Mouse (Mus musculus) left cerebral cortex, adult 11 months (tissue): ENCODE data around the gene Apol7c.
"Not testable (repeated sequence)": the region's sequence is repeated elsewhere in the genome, so short reads cannot be mapped to it uniquely, and the experiment has no call there.

Experiments
- DNase-seq: peaks from one replicate; pipeline ENCODE4 v3.0.0; 2022; ENCODE audit warnings: low spot score

Gene Apol7c

GRCm38 (mm10) chr15:77533216-77533615, at the start of gene Apol7c:
Gene Apol7c, minus strand, starts transcription at chr15:77533316.
- DNase-seq = no peak

DNA sequence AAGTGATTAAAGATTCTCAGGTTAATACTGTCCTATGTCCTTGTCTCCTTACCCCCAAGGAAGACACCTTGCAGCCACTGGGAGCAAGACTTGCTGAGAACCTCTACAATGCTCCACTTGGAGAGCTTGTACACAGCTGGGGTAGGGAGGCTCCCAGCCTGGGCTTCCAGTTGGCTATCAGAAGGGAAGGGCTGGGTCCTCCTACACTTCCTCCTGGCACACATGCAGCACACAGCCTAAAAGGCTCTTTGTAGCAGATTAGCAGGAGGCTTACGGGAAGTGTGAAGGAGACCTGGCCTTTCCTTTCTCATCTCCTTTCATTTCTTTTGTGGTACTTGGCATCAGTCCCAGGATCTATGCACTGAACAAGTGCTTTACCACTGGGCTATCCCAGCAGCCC, 48.6 kb upstream of the Apol7c start:
- no peak for DNase-seq

DNA sequence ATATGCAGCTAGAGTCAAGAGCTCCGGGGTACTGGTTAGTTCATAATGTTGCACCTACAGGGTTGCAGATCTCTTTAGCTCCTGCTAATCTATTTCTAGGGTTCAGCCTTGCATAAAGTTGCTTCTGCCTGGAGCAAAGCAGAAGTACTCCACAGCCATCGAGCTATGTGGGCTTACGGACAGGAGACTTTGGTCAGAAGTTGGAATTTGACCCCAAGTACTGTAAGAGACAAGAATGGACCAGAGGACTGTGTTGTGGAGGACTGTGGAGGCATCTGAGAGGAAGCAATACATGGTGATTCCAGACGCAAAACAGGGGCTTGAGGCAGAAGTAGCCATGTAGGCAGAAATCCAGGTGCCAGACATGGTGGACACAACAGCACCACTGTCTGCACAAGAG, 46.2 kb upstream of the Apol7c start:
- DNase-seq = no peak

GRCm38 (mm10) chr15:77578801-77579200, 45.7 kb upstream of the Apol7c start:
- no peak for DNase-seq

DNA sequence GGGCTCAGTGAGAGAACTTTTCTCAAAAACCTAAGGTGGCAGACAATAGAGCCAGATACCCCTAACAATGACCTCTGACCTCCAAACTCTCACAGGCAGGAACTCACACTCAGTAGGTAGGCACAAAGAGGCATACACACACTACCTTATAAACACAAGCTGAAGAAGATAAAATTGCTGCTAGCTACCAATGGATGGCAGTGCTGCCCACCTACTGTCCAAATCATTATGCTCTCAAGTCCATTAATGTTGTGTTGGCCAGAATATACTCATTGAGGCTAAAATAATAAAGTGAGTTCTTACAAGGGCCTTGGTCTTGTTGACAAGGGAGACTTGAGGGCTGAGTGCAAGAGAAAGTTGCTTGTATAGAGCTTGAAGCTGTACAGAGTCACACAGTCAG, 30.1 kb upstream of the Apol7c start:
- DNase-seq = no peak

DNA sequence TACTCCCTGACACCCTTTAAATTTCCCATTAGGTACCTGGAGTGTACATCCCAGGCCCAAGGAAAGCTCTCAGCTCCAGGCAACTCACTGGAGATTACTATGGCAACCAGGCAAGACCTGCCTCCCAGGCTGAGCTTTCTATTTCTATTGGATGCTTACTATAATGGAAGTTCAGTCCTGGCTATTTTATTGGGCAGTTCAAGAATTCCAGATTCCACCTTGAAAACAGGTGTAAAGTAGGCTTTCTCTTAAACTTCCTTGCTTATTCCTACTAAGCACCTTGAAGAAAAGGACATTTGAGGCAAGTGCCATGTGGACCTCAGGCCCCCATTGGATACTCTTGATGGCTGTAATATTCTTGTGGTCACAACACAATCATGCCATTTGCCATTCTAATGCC, 28.7 kb upstream of the Apol7c start, which contains the start of gene 1700025B11Rik:
Gene 1700025B11Rik, minus strand, starts transcription at position 101 of the 400 bp plus-strand sequence.
- no peak for DNase-seq

DNA sequence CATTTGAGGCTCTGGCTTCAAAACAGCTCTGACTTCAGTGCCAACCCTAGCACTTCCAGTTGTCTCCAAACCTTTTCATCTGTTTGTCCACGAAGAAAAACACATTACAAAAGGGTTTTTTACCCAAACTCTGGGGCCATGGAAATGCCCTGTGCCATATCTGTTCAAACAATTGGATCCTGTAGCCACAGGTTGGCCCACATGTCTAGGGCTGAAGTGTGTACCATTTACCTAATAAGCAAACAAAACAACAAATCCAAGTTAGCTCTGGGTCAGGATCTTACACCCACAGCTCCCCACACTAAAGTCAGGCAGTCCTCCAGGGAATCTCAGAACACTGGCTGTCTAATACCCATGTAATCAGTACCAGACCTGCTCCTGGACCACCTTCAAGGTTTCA, 6.1 kb upstream of the Apol7c start:
- not testable (repeated sequence) for DNase-seq

DNA sequence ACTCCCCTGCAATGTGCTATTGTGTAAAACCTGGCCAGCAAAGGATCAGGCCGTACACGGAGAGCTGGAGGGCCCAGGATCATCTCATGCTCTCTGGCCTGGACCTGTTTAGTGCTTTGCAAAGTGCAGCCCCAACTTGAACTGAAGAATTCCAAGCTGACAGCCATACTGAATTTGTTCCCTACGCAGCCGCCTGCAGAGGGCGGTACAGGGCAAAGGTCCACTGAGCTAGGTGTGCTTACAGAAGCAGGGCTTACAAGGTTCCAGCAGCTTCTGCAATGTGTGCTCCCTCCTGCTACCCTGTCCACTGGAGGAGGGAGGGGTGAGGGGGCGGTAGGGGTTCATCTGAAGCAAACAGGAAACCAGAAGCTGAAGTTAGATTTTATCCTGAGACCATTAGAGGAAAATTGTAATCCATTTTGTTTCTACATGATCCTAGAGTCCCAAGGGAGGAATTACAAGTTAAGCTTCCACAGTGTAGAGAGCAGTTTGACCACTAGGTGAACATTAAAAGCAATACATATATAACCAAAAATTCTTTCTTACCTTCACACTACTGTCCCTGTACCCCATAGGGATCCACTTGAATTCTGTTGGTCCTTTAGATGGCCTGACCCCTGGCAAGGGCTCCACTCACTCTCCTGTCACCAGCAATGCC, 9.8 kb downstream of the Apol7c start:
- not testable (repeated sequence) for DNase-seq

DNA sequence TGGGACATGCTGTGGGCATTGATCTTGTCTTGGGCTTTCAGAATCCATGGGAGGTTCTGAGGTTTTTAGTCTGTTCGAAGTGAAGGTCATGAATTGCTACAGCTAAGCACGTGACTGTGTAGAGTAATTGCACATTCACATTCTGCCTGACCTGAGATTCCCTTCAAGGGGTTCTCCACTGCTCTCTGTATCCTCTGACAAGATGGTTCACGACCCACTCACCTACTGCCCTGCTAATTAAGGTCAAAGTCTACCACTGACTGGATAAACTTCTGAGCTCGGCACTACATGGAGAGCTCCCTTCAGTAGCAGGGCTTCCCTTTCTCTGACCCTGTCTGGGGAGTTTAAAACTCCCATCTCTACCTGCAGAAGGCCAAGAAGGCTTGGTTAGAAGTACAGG, 12.5 kb downstream of the Apol7c start:
- DNase-seq = not testable (repeated sequence)

DNA sequence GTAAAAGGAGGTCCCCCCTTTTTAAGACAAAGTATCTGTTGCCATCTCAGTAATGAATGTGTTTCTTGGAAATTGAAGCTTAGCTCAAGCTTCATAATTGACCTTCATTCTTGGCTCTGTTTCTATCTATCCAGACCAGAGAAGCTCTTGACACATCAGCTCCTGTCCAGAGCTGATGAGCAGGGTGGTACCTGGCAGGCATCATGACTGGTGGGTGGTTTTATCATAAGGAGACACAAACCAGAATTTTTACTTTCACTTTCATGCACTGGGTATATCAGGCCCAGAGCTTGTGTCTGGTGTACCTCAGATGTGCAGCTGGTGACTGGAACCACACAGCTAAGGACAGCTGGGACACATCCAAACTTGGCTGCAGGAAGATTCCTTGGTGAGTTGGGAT, 25.1 kb downstream of the Apol7c start, which contains the start of gene Apol11a:
Gene Apol11a, plus strand, starts transcription at position 306 of the 400 bp plus-strand sequence.
- not testable (repeated sequence) for DNase-seq

- not testable (repeated sequence) for DNase-seq
Observed at GRCm38 (mm10) chr15:77494694-77495093, 38.4 kb downstream of the Apol7c start.

DNA sequence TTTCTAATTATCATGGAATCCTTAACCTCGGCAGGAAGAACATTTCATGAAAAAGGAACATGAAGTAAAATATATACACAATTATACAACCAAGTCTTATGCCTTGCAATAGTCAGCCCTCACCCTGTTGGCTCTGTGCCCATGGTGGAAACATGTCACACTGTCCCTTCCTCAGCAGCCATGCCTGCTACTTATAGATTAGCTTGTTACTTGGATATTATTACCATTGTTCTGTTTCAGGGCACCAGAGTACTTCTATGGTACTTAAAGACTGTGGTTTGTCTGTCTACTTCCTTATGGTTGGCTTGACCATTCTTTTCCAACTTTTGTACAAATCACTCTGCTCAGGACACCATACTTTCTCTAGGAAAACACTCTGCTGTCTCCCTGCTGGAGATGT, 39.9 kb downstream of the Apol7c start:
- DNase-seq = not testable (repeated sequence)

DNA sequence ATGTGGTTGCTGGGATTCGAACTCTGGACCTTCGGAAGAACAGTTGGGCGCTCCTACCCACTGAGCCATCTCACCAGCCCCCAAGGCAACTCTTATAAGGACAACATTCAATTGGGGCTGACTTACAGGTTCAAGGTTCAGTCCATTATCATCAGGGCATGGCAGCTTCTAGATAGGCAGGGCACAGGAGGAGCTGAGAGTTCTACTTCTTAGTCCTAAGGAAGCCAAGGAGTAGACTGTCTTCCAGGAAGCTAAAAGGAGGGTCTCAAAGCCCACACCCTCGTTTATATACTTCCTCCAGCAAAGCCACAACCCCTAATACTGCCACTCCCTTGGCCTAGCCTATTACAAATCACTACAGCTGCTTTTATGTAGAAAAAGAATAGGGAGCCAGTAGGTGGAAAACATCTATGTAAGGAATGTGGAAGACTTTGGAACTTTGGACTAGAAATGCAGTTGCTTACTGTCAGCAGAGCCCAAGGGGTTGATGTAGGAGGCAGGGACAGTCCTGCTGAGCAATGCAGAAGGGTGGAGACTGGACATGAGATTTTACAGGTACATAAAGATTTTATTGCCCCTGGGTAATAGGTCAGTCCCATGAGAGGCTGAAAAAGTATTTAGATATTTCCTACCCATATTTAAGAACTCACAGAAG, 50.8 kb downstream of the Apol7c start:
- no peak for DNase-seq

GRCm38 (mm10) chr15:77476693-77477092, 56.4 kb downstream of the Apol7c start, which contains the start of gene Apol10a:
Gene Apol10a, plus strand, starts transcription at chr15:77477047.
- not testable (repeated sequence) for DNase-seq
